Mouse (Mus musculus): Measurements from ENCODE around the gene Paf1.

DNA sequence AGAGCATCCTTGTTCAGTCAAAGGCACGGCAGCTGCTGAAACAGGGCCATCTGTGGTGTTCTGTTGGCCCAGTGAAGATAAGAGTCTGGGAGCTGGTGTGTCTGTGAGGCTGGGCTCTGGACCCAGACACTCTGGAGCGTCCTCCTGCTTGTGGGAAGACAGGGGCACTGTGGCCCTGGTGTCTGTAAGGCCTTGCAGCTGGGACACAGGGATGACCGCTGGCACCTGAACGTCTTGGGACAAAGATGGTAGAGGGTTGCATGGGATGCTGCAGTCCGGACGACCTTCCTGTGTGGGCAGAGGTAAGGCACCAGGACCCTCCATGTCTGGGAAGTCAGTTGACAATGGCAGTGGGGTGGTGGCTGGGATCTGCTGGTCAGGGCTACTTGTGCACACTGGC, 32.5 kb upstream of the Paf1 start:
- no peak for TF ChIP-seq POLR2A (IDR thresholded peaks at IDR 0.05; ENCODE audit: extremely low read depth, insufficient read depth, low read length)
- no peak for TF ChIP-seq CTCF (IDR thresholded peaks at IDR 0.05; ENCODE audit: low read depth, low read length)
